Mouse (Mus musculus): ENCODE measurements around the gene D7Ertd443e.

The D7Ertd443e gene

GRCm38 (mm10) chr7:134385561-134385960, at the start of gene D7Ertd443e:
Gene D7Ertd443e (minus strand): TSS chr7:134385661.
- no peak for DNase-seq (ENCODE audit: low spot score)

- DNase-seq (ENCODE audit: low spot score), result no peak
Observed at GRCm38 (mm10) chr7:134431681-134432080, 46.2 kb upstream of the D7Ertd443e start.

DNA sequence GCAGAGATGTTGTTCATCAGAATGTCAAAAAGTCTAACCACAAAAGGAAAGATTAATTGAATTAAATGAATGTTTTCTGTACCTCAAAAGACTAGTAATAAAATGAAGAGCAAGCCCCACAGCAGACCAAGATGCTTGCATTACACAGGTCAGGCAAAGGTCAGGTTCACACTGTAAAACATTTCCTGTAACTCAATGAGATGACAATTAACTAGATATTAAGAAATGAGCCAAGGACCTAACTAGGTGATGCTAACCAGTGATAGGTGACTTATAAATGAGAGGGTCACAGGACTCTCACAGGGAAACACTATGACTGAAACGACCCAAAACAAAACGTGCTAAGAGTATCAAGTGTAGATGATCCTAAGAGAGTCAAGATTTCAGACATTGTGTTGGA, 43.2 kb upstream of the D7Ertd443e start:
- no peak for DNase-seq (ENCODE audit: low spot score)

DNA sequence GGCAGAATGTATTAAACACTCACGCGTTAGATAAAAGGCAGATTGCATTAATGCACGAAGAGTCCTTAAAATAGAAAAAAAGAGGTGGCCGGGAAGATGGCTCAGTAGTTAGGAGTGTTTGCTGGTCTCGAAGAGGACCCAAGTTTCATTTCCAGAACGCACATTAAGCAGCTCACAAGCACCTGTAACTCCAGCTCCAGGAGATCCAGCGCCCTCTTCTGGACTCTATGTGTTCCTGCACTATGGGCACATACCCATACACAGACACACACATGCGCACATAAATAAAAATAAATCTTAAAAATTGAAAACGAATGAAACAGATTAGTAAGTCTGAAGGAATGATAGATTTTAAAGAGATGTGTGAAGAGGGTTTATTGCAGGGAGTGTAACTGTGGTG, 29.6 kb upstream of the D7Ertd443e start:
- DNase-seq (ENCODE audit: low spot score), result no peak

GRCm38 (mm10) chr7:134414005-134414690, 28.7 kb upstream of the D7Ertd443e start:
- peak; percentile 23 for DNase-seq (ENCODE audit: low spot score)

GRCm38 (mm10) chr7:134408641-134409040, 23.2 kb upstream of the D7Ertd443e start:
- DNase-seq (ENCODE audit: low spot score), result no peak

DNA sequence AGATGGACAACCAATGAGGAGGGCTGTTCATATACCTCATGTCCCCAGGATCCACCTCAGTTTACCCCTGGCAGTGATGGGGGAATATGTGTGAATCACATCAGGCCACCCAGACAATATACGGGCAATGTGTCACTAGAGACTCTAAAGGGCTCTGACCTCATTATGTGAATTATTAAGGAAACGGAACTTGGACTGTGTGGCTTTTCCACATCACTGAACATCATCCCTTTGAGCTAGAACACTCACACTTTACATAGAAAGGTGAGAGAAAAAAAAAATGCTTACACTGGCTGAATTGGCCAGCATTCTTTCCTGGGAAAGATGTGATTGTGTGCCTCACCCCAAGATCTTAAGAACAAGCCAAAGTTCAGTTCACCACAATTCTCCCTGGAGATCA, 15.3 kb upstream of the D7Ertd443e start:
- DNase-seq (ENCODE audit: low spot score), result no peak

- no peak for DNase-seq (ENCODE audit: low spot score)
Observed at GRCm38 (mm10) chr7:134396769-134397168, 11.3 kb upstream of the D7Ertd443e start.

GRCm38 (mm10) chr7:134382791-134383190, 2.7 kb downstream of the D7Ertd443e start:
- no peak for DNase-seq (ENCODE audit: low spot score)

GRCm38 (mm10) chr7:134381407-134381861, 4.0 kb downstream of the D7Ertd443e start:
- peak; percentile 22 for DNase-seq (ENCODE audit: low spot score)

GRCm38 (mm10) chr7:134378273-134378672, 7.2 kb downstream of the D7Ertd443e start:
- peak; percentile 10 for DNase-seq (ENCODE audit: low spot score)

DNA sequence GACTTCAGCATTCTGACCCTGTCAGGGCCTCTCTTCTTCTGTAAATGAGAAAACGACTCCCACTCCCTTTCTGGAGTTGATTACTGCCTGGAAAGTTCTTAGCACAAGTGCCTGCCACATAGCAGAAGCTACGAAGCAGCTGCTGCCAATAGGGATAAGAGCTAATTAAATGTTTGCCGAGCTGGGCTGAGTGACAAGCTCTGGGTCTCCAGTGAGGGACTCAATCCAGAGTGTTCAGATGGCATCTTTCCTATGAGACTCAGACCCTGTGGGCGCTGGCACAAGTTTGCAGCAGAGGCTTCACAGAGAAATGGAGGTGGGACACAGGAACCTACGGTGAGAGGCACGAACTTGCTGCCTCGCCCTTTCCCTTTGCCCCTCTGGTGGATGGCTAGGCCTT, 8.7 kb downstream of the D7Ertd443e start:
- no peak for DNase-seq (ENCODE audit: low spot score)

DNA sequence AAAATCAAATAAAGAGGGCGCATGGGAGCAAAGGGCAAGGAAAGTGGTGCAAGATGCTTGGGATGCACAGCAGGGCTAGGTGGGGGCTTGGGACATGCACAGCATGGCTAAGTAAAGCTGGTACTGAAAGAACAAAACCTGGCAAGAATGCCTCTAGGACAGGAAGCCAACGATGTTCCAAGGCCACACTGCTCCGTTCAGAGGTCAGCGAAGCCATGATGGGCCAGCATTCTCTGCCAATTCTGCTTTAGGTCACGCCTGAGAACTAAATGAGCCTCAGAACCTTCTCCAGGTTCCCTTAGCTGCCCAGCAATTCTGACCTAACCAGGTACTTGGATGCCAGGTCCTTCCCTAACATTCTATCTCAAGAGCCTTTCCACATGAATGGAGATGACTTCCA, 13.2 kb downstream of the D7Ertd443e start:
- no peak for DNase-seq (ENCODE audit: low spot score)

DNA sequence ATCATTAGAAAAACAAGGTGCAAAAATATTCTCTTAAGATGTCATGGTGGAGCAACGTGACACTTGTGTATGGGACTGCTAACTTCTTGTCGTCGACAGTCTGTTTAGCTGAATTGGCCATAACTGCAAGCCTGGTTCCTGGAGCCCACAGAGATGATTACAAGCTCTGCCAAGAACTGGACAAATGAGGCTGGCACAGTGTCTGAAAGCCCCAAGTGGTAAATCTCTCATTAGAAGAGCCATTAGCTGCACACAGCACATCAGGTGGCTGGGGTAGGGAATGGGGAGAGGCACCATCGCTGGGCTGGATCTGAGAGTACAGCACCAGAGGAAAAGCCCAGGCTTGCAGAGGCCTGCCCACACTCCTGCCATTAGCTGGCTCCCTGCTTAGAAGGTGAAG, 16.2 kb downstream of the D7Ertd443e start:
- no peak for DNase-seq (ENCODE audit: low spot score)

- no peak for DNase-seq (ENCODE audit: low spot score)
Observed at GRCm38 (mm10) chr7:134362257-134362870, 23.1 kb downstream of the D7Ertd443e start.

- peak; percentile 46 for DNase-seq (ENCODE audit: low spot score)
Observed at GRCm38 (mm10) chr7:134348825-134349224, 36.6 kb downstream of the D7Ertd443e start.

GRCm38 (mm10) chr7:134342202-134342601, 43.3 kb downstream of the D7Ertd443e start:
- no peak for DNase-seq (ENCODE audit: low spot score)

- no peak for DNase-seq (ENCODE audit: low spot score)
Observed at GRCm38 (mm10) chr7:134335951-134336350, 49.5 kb downstream of the D7Ertd443e start.

- no peak for DNase-seq (ENCODE audit: low spot score)
Observed at GRCm38 (mm10) chr7:134320979-134321378, 64.5 kb downstream of the D7Ertd443e start.

DNA sequence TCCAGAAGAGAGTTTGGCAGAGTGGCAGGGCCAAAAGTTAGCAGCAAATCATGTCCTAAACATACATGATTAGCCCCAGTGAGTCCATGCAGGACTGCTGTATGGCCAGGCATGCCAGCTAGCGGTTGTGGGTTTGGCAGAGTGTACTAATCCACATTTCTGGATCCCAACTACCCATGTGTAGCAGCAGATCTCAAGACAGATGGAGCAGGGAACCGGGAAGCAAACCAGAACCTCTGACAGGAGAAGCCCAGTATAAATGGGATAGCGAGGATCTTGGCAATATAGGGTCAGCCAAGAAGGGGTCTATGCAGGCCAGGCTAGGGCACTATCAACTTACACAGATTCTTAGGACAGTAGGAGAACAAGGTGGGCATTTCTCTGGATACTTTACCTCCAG, 83.4 kb downstream of the D7Ertd443e start:
- DNase-seq (ENCODE audit: low spot score), result no peak

DNA sequence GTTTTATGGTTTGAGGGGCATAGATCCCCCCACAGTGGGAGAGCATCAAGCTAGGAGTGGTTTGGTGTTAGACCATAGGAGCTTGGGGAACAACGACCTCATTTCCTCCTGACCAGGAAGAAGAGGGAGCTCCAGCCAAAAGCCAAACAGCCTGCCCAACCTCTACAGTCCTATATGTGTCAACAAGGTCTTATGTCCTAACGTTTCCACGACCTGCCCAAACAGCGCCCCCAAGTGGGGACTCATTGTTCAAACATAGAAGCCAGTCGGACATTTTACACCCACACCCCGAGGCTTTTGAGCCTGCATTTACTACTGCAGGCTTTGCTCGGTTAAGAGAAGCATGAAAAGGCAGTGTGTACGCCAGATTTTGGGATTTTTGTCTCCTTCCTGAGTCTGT, 84.2 kb downstream of the D7Ertd443e start:
- DNase-seq (ENCODE audit: low spot score), result no peak

GRCm38 (mm10) chr7:134292750-134293149, 92.7 kb downstream of the D7Ertd443e start:
- no peak for DNase-seq (ENCODE audit: low spot score)

DNA sequence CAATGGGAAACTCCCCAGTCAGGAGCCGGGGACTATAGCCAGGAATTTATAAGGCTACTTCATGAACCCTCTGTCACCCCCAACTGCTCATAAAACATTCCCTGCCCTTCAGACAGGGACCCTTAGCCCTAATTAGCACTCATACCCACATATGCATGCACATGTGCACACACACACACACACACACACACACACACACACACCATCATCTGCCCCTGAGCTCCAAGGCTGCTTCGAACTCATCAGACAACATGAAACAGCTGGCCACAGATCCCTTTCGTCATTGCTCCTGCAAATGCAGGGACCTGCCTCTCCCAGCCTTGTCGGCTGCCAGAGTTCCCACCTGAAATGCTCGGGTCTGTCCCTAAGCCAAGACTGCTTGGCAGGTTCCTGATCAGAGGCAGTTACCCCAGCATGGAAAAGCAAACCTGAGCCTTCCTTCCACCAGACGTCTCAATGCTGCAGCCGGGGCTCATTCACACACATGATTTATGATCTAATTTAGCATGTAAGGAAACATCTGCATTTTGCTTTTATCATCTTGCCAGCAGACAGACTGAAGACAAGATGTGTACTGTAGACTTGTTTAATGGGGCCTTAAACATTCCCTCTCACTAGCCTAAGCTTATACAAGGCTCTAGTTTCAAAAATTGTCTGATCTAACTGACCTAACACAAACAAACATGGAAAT, 95.7 kb downstream of the D7Ertd443e start:
- no peak for DNase-seq (ENCODE audit: low spot score)
